In the genomic region with DNA sequence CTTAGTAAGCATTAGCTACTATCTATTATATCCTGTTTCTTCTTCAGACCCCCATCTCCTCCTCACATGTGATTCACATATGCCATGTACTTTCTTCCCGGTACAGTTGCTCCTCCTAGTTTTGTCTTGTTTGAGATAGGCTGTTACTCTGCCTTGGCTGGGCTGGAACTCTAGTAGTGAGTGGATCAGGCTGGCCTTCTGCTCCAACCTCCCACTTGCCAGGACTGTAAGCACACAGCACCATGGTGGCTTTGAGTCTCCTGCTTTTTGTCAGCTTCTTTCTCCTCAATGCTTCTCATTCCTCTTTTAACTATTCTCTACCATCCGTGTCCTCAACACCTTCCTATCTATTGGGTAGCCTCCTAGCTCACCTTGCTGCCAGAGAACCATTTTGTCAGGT, we compare ENCODE assay signal across 9 mouse cellular contexts. TPM values are rescaled to one million over a fixed set of nuclear protein-coding genes. Genes with fewer than 3 reads are reported as not detected.
DNase-seq lines count a peak whose midpoint lies in the region; ATAC-seq and TF ChIP-seq lines count a peak whose summit lies in the region.
"Had no signal": no experiment of that assay in that cellular context is flagged by ENCODE, and none has a peak within 500 bp of the region (broad histone marks: within the 10 kb centered on the region; RNA-seq: fewer than 3 reads in every experiment).

No protein-coding gene starts in this region.

- ATAC-seq in forebrain, embryonic 16.5 days, result no peak
- no peak for ATAC-seq in liver, embryonic 12.5 days

- TF ChIP-seq POLR2A in brain, embryonic 14.5 days (IDR thresholded peaks at IDR 0.05; ENCODE audit: borderline replicate concordance, extremely low read depth, insufficient read depth, insufficient read length, poor library complexity, severe bottlenecking), result no peak

- H3K9ac ChIP-seq in forebrain, embryonic 16.5 days (replicated peaks; ENCODE audit: low read depth, low read length), result no peak overlapping the region; the same call in 1 of the 2 replicates
- H3K9ac ChIP-seq in liver, embryonic 12.5 days, result no peak overlapping the region

- peak overlapping the region; percentile 78 for H3K4me2 ChIP-seq in forebrain, embryonic 16.5 days (ENCODE audit: low read length)
- peak overlapping the region; percentile 91 for H3K4me2 ChIP-seq in liver, embryonic 12.5 days

- H3K27ac ChIP-seq in heart, embryonic 10.5 days, result peak overlapping the region; percentile 96; the same call in 1 of the 2 replicates
- peak overlapping the region; percentile 57 for H3K27ac ChIP-seq in forebrain, embryonic 16.5 days (ENCODE audit: low read length)
- H3K27ac ChIP-seq in liver, embryonic 12.5 days, result peak overlapping the region; percentile 37

- H3K36me3 ChIP-seq in heart, embryonic 10.5 days, result no peaks in the 10 kb centered on the region
- H3K36me3 ChIP-seq in forebrain, embryonic 16.5 days (ENCODE audit: control insufficient read depth, insufficient read depth), result no peaks in the 10 kb centered on the region
- H3K36me3 ChIP-seq in liver, embryonic 12.5 days, result peaks cover 3% of the 10 kb centered on the region; the same call in 1 of the 2 replicates

- H3K27me3 ChIP-seq in heart, embryonic 10.5 days (ENCODE audit: insufficient read depth, poor library complexity, severe bottlenecking), result no peaks in the 10 kb centered on the region
- H3K27me3 ChIP-seq in forebrain, embryonic 16.5 days (replicated peaks; ENCODE audit: control insufficient read depth, insufficient read depth, low read length), result no peaks in the 10 kb centered on the region
- H3K27me3 ChIP-seq in liver, embryonic 12.5 days (replicated peaks), result no peaks in the 10 kb centered on the region

- no peaks in the 10 kb centered on the region for H3K9me3 ChIP-seq in heart, embryonic 10.5 days
- no peaks in the 10 kb centered on the region for H3K9me3 ChIP-seq in forebrain, embryonic 16.5 days (ENCODE audit: control insufficient read depth, low read length)
- H3K9me3 ChIP-seq in liver, embryonic 12.5 days (replicated peaks), result no peaks in the 10 kb centered on the region

- no peak overlapping the region for H3K4me3 ChIP-seq in heart, embryonic 10.5 days
- no peak overlapping the region; the same call in 1 of the 2 replicates for H3K4me3 ChIP-seq in forebrain, embryonic 16.5 days (replicated peaks; ENCODE audit: low read length)
- no peak overlapping the region for H3K4me3 ChIP-seq in liver, embryonic 12.5 days

- peaks cover 56% of the 10 kb centered on the region for H3K4me1 ChIP-seq in heart, embryonic 10.5 days
- H3K4me1 ChIP-seq in forebrain, embryonic 16.5 days (replicated peaks; ENCODE audit: control insufficient read depth, insufficient read depth, low read length), result peaks cover 28% of the 10 kb centered on the region
- H3K4me1 ChIP-seq in liver, embryonic 12.5 days, result peaks cover 91% of the 10 kb centered on the region

- intact Hi-C loops in heart, postnatal 14 days (cut with DNase I), result loop anchor here (5.0 kb wide), 1 partner anchor 51 kb away; no protein-coding TSS in a partner anchor

- DNase-seq in heart, embryonic 10.5 days (ENCODE audit: low spot score), result no peak
- no peak for DNase-seq in heart, postnatal 14 days
- DNase-seq in brain, embryonic 14.5 days (ENCODE audit: low read depth), result peak; percentile 15
- DNase-seq in urinary bladder, postnatal 36 days (ENCODE audit: low spot score in 2 of 2), result no peak
- no peak for DNase-seq in urinary bladder, postnatal 25 days (ENCODE audit: low spot score)
- no peak for DNase-seq in T-cell, adult 2 months (ENCODE audit: low spot score)
- DNase-seq: thymus, adult 2 months had no signal

- 63% methylated on average over 2 of the region's 2 CpGs for WGBS in heart, embryonic 10.5 days
- WGBS in forebrain, embryonic 16.5 days, result 55% methylated on average over 2 of the region's 2 CpGs
- WGBS in liver, embryonic 12.5 days (ENCODE audit: insufficient replicate concordance), result 62% methylated on average over 2 of the region's 2 CpGs

- TF ChIP-seq CTCF in brain, embryonic 14.5 days (IDR thresholded peaks at IDR 0.05; ENCODE audit: borderline replicate concordance, extremely low read depth, insufficient read depth, insufficient read length), result no peak

RNA-seq across cellular contexts. Expression of gene Numa1, which starts 34.8 kb away (rescaled TPM):
- polyA plus RNA-seq in heart, embryonic 10.5 days (2016; fragmentation: Nextera tagmentation; extraction: Ambion mirVana), result 58.6 and 59.5 TPM in 2 replicates
- 10 to 100 TPM; 90.0 to 95.3 TPM for total RNA-seq in heart, postnatal 14 days (2021)
- 72.1 and 104 TPM in 2 replicates for polyA plus RNA-seq in brain, embryonic 14.5 days (2012; rRNA removed)
- polyA plus RNA-seq in forebrain, embryonic 16.5 days (2015; fragmentation: Nextera tagmentation; extraction: Ambion mirVana), result 64.8 and 68.6 TPM in 2 replicates
- polyA plus RNA-seq in liver, embryonic 12.5 days (2016; fragmentation: Nextera tagmentation; extraction: Ambion mirVana), result 48.7 and 53.0 TPM in 2 replicates

RNA-seq across cellular contexts. Expression of gene Lrrc51, which starts 35.1 kb away (rescaled TPM):
- 7.6 and 9.4 TPM in 2 replicates for polyA plus RNA-seq in heart, embryonic 10.5 days (2016; fragmentation: Nextera tagmentation; extraction: Ambion mirVana)
- 1 to 10 TPM; 2.9 to 3.9 TPM for total RNA-seq in heart, postnatal 14 days (2021)
- polyA plus RNA-seq in brain, embryonic 14.5 days (2012; rRNA removed), result 10.8 and 13.1 TPM in 2 replicates
- 9.4 and 9.6 TPM in 2 replicates for polyA plus RNA-seq in forebrain, embryonic 16.5 days (2015; fragmentation: Nextera tagmentation; extraction: Ambion mirVana)
- polyA plus RNA-seq in liver, embryonic 12.5 days (2016; fragmentation: Nextera tagmentation; extraction: Ambion mirVana), result 2.8 and 3.6 TPM in 2 replicates

RNA-seq across cellular contexts. Expression of gene Il18bp, which starts 49.7 kb away (rescaled TPM):
- polyA plus RNA-seq in heart, embryonic 10.5 days (2016; fragmentation: Nextera tagmentation; extraction: Ambion mirVana), result 2.4 and 2.5 TPM in 2 replicates
- total RNA-seq in heart, postnatal 14 days (2021), result 1 to 10 TPM; 5.1 to 6.4 TPM
- polyA plus RNA-seq in brain, embryonic 14.5 days (2012; rRNA removed), result 18.4 and 19.6 TPM in 2 replicates
- polyA plus RNA-seq in forebrain, embryonic 16.5 days (2015; fragmentation: Nextera tagmentation; extraction: Ambion mirVana), result 3.5 and 5.0 TPM in 2 replicates
- 4.5 and 4.9 TPM in 2 replicates for polyA plus RNA-seq in liver, embryonic 12.5 days (2016; fragmentation: Nextera tagmentation; extraction: Ambion mirVana)

Comparison
In these comparisons a context has a peak if more than half of its experiments do, and no peak if none do; other contexts are left out.
1. H3K27ac ChIP-seq: peak in every context shown above with its lines; median percentile 96 in heart, embryonic 10.5 days; 57 in forebrain, embryonic 16.5 days; 37 in liver, embryonic 12.5 days.